Mouse (Mus musculus) liver, postnatal 0 days (tissue): Measurements from ENCODE around the gene Axl. TPM values are rescaled to one million over a fixed set of nuclear protein-coding genes. Genes with fewer than 3 reads are reported as not detected.
A peak's percentile ranks its signal among the peaks of the same experiment; 100 is the strongest.

Experiments
- ATAC-seq: fragments of 200-750 bp; cut with Nextera tagmentation; 2 replicates; pipeline ENCODE4 v1.8.0; 2017; ENCODE audit warnings: mild to moderate bottlenecking, moderate library complexity
- DNase-seq: peaks from one replicate; pipeline ENCODE4 v3.0.0-alpha.2; 2016
- H3K27ac ChIP-seq: fragments of 300-500 bp; sonication (generic); 2 replicates; pipeline ENCODE4 v1.5.1; 2014; ENCODE audit warnings: antibody characterized with exemption, moderate library complexity, mild to moderate bottlenecking, low read depth
- H3K27me3 ChIP-seq: fragments of 300-500 bp; sonication (generic); 2 replicates; pipeline ENCODE4 v1.6.1; 2014; ENCODE audit warnings: low read length, control low read depth, mixed read lengths; ENCODE audit not compliant: insufficient read depth
- H3K36me3 ChIP-seq: fragments of 300-500 bp; sonication (generic); replicated peaks from 2 replicates; pipeline ENCODE4 v1.6.1; 2014; ENCODE audit warnings: mild to moderate bottlenecking, control low read depth, low read length, moderate library complexity, mixed read lengths; ENCODE audit not compliant: insufficient read depth
- H3K4me1 ChIP-seq: fragments of 300-500 bp; sonication (generic); 2 replicates; pipeline ENCODE4 v1.6.1; 2014; ENCODE audit warnings: antibody characterized with exemption, mild to moderate bottlenecking, control low read depth; ENCODE audit not compliant: insufficient read depth
- H3K4me2 ChIP-seq: fragments of 300-500 bp; sonication (generic); 2 replicates; pipeline ENCODE4 v1.6.1; 2014; ENCODE audit warnings: low read depth, mild to moderate bottlenecking, low read length, moderate library complexity, mixed read lengths
- H3K4me3 ChIP-seq: fragments of 300-500 bp; sonication (generic); 2 replicates; pipeline ENCODE4 v1.5.1; 2014; ENCODE audit warnings: low read depth, low read length
- H3K9ac ChIP-seq: fragments of 300-500 bp; sonication (generic); replicated peaks from 2 replicates; pipeline ENCODE4 v1.6.1; 2014; ENCODE audit warnings: mild to moderate bottlenecking, moderate library complexity
- H3K9me3 ChIP-seq: fragments of 300-500 bp; sonication (generic); 2 replicates; pipeline ENCODE4 v1.6.1; 2016; ENCODE audit warnings: mild to moderate bottlenecking, control low read depth, low read length, mixed read lengths
- CTCF ChIP-seq: sonication (generic); IDR thresholded peaks from 2 replicates; pipeline ENCODE4 v1.5.1; 2016; ENCODE audit warnings: antibody characterized with exemption, low read depth
- EP300 ChIP-seq: IDR thresholded peaks from 2 replicates; pipeline ENCODE4 v1.6.1; 2016; ENCODE audit warnings: antibody characterized with exemption, low read depth, mild to moderate bottlenecking
- WGBS: fragments of 180-500 bp; shearing (Covaris S2); extraction: QIAGEN DNeasy Blood & Tissue Kit; methylation state at CpG from one replicate; pipeline ENCODE4 v1.1.7; 2014; ENCODE audit not compliant: insufficient replicate concordance; 5-methylcytosine and 5-hydroxymethylcytosine counted together
- polyA plus RNA-seq: library from polyadenylated mRNA; unstranded; fragments of >200 nt; fragmentation: Nextera tagmentation; extraction: Ambion mirVana; gene quantifications from 2 replicates; pipeline ENCODE4 v1.2.1, GENCODE M21; 2015

Axl gene
- polyA plus RNA-seq, 1 experiment from 2014 or later: 26.6 TPM

DNA sequence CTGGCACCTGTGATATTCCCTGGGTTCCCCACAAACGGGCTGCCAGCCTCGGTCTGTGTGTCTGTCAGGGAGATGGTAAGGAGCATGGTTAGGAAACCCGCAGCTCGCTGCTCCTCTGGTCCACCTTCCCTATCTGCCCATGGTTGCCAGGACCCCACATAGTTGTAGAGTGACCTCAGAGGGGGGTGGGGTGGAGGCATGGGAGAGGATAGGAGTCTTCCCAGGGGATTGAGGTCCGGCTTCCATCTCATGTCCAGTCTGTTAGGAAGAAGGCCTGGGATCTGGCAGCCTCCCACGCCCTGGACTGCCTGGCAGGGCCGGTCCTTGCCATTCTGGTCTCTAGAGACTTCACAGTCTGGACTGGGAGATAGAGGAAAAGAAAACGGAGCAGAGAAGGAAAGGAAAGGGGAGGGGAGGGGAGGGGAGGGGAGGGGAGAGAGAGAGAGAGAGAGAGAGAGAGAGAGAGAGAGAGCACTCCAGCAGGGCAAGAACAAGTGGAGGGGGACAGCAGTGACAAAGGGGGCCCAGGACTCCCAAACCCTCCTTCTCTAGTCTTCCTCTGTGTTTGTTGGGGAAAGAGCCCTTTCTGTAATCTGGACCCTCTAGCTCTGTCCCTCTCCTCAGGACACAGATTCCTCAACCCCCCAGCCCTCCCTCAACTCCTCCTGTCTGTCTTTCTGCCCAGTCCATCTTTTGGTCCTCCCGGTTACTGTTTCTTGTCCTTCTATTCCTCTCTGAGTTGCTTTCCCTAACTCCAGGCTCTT lies 867 bp downstream of the Axl start:
- DNase-seq (no peak), ATAC-seq (no peak)
- Histone ChIP-seq H3K4me2 (peak overlapping the region; percentile 54), H3K9me3 (no peaks in the 10 kb centered on the region), H3K27ac (no peak overlapping the region), H3K27me3 (peaks cover 11% of the 10 kb centered on the region), H3K36me3 (no peaks in the 10 kb centered on the region), H3K9ac (peak overlapping the region; percentile 21; the same call in 1 of the 2 replicates), H3K4me1 (peaks cover 8% of the 10 kb centered on the region; the same call in 1 of the 2 replicates), H3K4me3 (peak overlapping the region; percentile 35; the same call in 1 of the 2 replicates)
- TF ChIP-seq EP300: no peak
- TF ChIP-seq CTCF: no peak
- whole genome bisulfite sequencing: 46% methylated on average over 9 of the region's 9 CpGs

DNA sequence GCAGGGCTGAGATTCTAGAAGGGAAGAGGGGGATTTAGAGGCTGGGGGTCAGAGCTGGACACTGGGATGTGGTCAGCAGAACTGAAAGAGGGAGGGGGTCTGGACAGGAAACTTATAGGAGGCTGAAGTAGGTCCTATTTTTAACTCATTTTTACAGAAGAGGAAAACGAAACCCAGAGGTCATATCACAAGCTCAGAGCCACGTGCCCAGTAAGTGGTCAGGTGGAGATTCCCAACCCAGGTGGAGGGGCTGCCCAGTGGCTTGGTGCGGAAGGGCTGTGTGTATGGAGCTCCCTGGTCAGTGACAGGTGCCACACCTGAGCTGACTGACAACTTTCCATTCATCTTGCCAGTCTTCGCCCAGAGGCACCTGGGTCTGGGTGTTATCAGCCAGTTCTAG lies 1.5 kb downstream of the Axl start:
- Histone ChIP-seq H3K9ac (no peak overlapping the region), H3K4me3 (no peak overlapping the region), H3K9me3 (no peaks in the 10 kb centered on the region), H3K4me2 (peak overlapping the region; percentile 54; the same call in 1 of the 2 replicates), H3K27ac (no peak overlapping the region), H3K4me1 (peaks cover 12% of the 10 kb centered on the region), H3K27me3 (peaks cover 11% of the 10 kb centered on the region), H3K36me3 (no peaks in the 10 kb centered on the region)
- no peak for ATAC-seq
- DNase-seq: no peak
- no peak for TF ChIP-seq EP300
- no peak for TF ChIP-seq CTCF
- WGBS: 48% methylated on average over 4 of the region's 4 CpGs

DNA sequence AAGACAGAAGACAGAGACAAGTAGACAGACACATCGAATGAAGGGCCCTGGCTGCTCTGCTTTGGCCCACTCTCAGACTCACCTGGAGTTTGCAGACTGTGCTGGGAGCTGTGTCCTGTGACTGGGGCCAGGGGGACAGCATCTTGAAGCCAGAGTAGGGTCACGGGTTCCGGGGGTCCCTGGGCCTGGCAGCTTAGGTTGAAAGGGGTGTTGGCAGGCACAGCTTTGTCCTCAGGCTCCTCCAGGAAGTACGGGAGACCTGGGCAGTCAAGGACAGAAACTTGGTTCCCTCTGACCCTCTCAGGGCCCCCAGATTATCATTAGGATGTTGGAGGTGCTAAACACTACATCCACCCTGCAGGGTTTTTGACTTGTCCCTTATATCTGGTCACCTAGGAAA lies 2.8 kb downstream of the Axl start:
- Histone ChIP-seq H3K4me2 (no peak overlapping the region), H3K27ac (no peak overlapping the region), H3K9ac (no peak overlapping the region), H3K4me1 (peaks cover 20% of the 10 kb centered on the region), H3K9me3 (no peaks in the 10 kb centered on the region), H3K27me3 (peaks cover 11% of the 10 kb centered on the region), H3K36me3 (no peaks in the 10 kb centered on the region), H3K4me3 (no peak overlapping the region)
- DNase-seq (no peak), ATAC-seq (no peak)
- no peak for TF ChIP-seq EP300
- TF ChIP-seq CTCF: no peak
- 52% methylated on average over 4 of the region's 4 CpGs for WGBS

DNA sequence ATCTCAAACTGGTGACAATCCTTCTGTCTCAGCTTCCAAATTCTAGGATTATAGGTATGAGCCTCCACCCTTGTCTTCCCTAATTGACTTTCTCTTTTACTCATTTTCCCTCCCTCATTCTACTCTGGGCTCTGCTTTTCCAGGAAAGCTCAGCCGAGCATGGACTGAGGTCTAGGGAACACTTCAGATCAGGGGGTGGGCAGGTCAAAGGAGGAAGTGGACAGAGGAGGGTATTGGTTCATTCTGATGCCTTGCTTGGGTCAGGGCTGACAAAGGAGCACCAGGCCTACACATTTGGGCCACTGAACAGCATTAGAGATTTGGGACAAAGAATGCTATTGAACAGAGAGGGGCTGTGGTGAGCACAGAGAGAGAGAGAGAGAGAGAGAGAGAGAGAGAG lies 3.7 kb downstream of the Axl start:
- no peak for DNase-seq
- Histone ChIP-seq H3K27me3 (peaks cover 11% of the 10 kb centered on the region), H3K27ac (no peak overlapping the region), H3K4me1 (peaks cover 20% of the 10 kb centered on the region), H3K9me3 (no peaks in the 10 kb centered on the region), H3K4me2 (no peak overlapping the region), H3K36me3 (no peaks in the 10 kb centered on the region), H3K4me3 (no peak overlapping the region), H3K9ac (no peak overlapping the region)
- TF ChIP-seq CTCF (no peak), EP300 (no peak)
- 23% methylated on average over 1 of the region's 1 CpGs for WGBS
- ATAC-seq: no peak

DNA sequence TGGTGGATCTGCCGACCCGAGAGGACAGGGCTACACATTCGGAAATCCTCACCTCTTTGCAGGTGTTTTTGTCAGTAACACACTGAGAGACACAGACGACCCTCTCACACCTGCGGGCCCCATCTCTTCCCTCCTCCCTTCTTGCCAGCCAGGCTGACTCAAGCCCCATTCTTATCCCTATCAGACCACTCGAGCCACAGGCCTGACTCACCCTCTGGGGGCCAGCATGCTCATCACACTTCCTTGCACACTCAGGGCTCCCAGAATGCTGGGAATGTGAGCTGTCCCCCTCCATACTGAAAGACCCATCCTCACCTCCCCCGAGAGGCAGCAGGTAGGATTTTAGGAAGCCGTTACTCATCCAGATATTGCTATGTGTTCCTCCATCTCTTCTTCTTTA lies 4.8 kb downstream of the Axl start:
- DNase-seq: no peak
- Histone ChIP-seq H3K4me2 (no peak overlapping the region), H3K9me3 (no peaks in the 10 kb centered on the region), H3K27me3 (peaks cover 9% of the 10 kb centered on the region), H3K27ac (0 out of 2 replicates have a peak overlapping the region, but pooled peaks have one; percentile 34), H3K9ac (no peak overlapping the region), H3K4me3 (no peak overlapping the region), H3K4me1 (peaks cover 23% of the 10 kb centered on the region), H3K36me3 (no peaks in the 10 kb centered on the region)
- TF ChIP-seq CTCF: no peak
- no peak for ATAC-seq
- WGBS: 65% methylated on average over 8 of the region's 8 CpGs

DNA sequence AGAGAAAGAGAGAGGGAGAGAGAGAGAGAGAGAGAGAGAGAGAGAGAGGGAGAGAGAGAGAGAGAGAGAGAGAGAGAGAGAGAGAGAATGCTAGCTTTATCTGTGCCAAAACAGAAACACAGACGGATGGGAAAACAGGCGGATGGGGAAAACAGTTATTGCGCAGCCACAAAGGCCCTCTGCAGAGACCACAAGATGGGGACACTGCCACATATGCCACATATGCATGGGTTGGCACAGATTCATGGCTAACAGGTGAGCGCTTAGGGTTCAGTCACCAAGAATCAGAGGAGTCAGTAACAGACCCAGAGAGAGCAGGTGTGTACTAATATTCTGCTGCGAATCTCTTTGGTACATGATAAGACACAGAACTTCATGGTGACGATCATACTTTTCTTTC lies 5.8 kb downstream of the Axl start:
- WGBS: 38% methylated on average over 6 of the region's 6 CpGs
- no peaks in the 10 kb centered on the region for H3K36me3 ChIP-seq
- peaks cover 6% of the 10 kb centered on the region; the same call in 1 of the 2 replicates for H3K27me3 ChIP-seq
- no peak overlapping the region for H3K4me2 ChIP-seq
- no peak for DNase-seq
- no peak for ATAC-seq
- no peaks in the 10 kb centered on the region for H3K9me3 ChIP-seq
- no peak overlapping the region for H3K9ac ChIP-seq
- H3K4me3 ChIP-seq: no peak overlapping the region
- H3K4me1 ChIP-seq: peaks cover 19% of the 10 kb centered on the region
- no peak overlapping the region for H3K27ac ChIP-seq
- TF ChIP-seq CTCF (no peak), EP300 (no peak)
